Mouse (Mus musculus) heart, postnatal 0 days (tissue): ENCODE data around the gene Cacna1c. TPM values are rescaled to one million over a fixed set of nuclear protein-coding genes. Genes with fewer than 3 reads are reported as not detected.

Source experiments
- ATAC-seq: fragments of 200-750 bp; cut with Nextera tagmentation; 2 replicates; pipeline ENCODE4 v1.8.0; 2017; ENCODE audit warnings: low read depth, moderate number of reproducible peaks, moderate library complexity; ENCODE audit not compliant: insufficient read depth
- DNase-seq: peaks from one replicate; pipeline ENCODE4 v3.0.0-alpha.2; 2016; ENCODE audit warnings: low spot score
- H3K27ac ChIP-seq: fragments of 300-500 bp; sonication (generic); 2 replicates; pipeline ENCODE4 v1.5.1; 2014; ENCODE audit warnings: low read depth, mild to moderate bottlenecking
- H3K27me3 ChIP-seq: fragments of 300-500 bp; sonication (generic); 2 replicates; pipeline ENCODE4 v1.6.1; 2014; ENCODE audit warnings: low read length, mixed read lengths; ENCODE audit not compliant: control insufficient read depth, insufficient read depth
- H3K36me3 ChIP-seq: fragments of 300-500 bp; sonication (generic); replicated peaks from 2 replicates; pipeline ENCODE4 v1.6.1; 2014; ENCODE audit warnings: low read length, mixed read lengths; ENCODE audit not compliant: control insufficient read depth, insufficient read depth
- H3K4me1 ChIP-seq: fragments of 300-500 bp; sonication (generic); 2 replicates; pipeline ENCODE4 v1.6.1; 2014; ENCODE audit warnings: antibody characterized with exemption; ENCODE audit not compliant: control insufficient read depth, insufficient read depth
- H3K4me2 ChIP-seq: fragments of 300-500 bp; sonication (generic); 2 replicates; pipeline ENCODE4 v1.6.1; 2014; ENCODE audit warnings: low read depth, mild to moderate bottlenecking, low read length, moderate library complexity
- H3K4me3 ChIP-seq: fragments of 300-500 bp; sonication (generic); 2 replicates; pipeline ENCODE4 v1.5.1; 2014; ENCODE audit warnings: low read depth, low read length
- H3K9ac ChIP-seq: fragments of 300-500 bp; sonication (generic); replicated peaks from 2 replicates; pipeline ENCODE4 v1.6.1; 2014; ENCODE audit warnings: low read depth, low read length, mixed read lengths
- H3K9me3 ChIP-seq: fragments of 300-500 bp; sonication (generic); replicated peaks from 2 replicates; pipeline ENCODE4 v1.6.1; 2016; ENCODE audit warnings: low read length; ENCODE audit not compliant: control insufficient read depth
- CTCF ChIP-seq: IDR thresholded peaks from 2 replicates; pipeline ENCODE4 v1.5.1; 2016; ENCODE audit warnings: antibody characterized with exemption, control low read depth, low read depth
- EP300 ChIP-seq: IDR thresholded peaks from 2 replicates; pipeline ENCODE4 v1.6.1; 2016; ENCODE audit warnings: antibody characterized with exemption, low read depth
- WGBS: fragments of 180-500 bp; shearing (Covaris S2); extraction: QIAGEN DNeasy Blood & Tissue Kit; methylation state at CpG from one replicate; pipeline ENCODE4 v1.1.7; 2014; 5-methylcytosine and 5-hydroxymethylcytosine counted together
- polyA plus RNA-seq: library from polyadenylated mRNA; unstranded; fragments of >200 nt; fragmentation: Nextera tagmentation; extraction: Ambion mirVana; gene quantifications from 2 replicates; pipeline ENCODE4 v1.2.1, GENCODE M21; 2015
- total RNA-seq: library from RNA; depleted of rRNA; stranded (reverse); fragments of >200 nt; gene quantifications from 2 replicates; pipeline ENCODE4 v1.2.3, GENCODE M21; 2014; ENCODE audit warnings: low replicate concordance

The Cacna1c gene
- total and polyA plus RNA-seq, 2 experiments from 2014 or later: 51.3 to 159 TPM

- Histone ChIP-seq H3K27ac (peak overlapping the region; percentile 46), H3K4me1 (peaks cover 30% of the 10 kb centered on the region), H3K4me3 (peak overlapping the region; percentile 55), H3K9me3 (no peaks in the 10 kb centered on the region), H3K27me3 (peaks cover 16% of the 10 kb centered on the region; the same call in 1 of the 2 replicates), H3K36me3 (no peaks in the 10 kb centered on the region), H3K4me2 (peak overlapping the region; percentile 92), H3K9ac (peak overlapping the region; percentile 54)
- DNase-seq (peak; percentile 71), ATAC-seq (peak; percentile 62)
- TF ChIP-seq EP300: 0 out of 2 replicates have a peak, but pooled peaks have one; percentile 3
- TF ChIP-seq CTCF: peak; percentile 57
- under 1% methylated on average over 44 of the region's 93 CpGs for WGBS
Observed at GRCm38 (mm10) chr6:119108466-119109394, 87.5 kb downstream of the Cacna1c start.

GRCm38 (mm10) chr6:119107856-119108465, 88.3 kb downstream of the Cacna1c start:
- DNase-seq (no peak), ATAC-seq (peak; percentile 25; the same call in 1 of the 2 replicates)
- WGBS: 3% methylated on average over 51 of the region's 58 CpGs
- H3K36me3 ChIP-seq: no peaks in the 10 kb centered on the region
- peaks cover 16% of the 10 kb centered on the region; the same call in 1 of the 2 replicates for H3K27me3 ChIP-seq
- H3K4me1 ChIP-seq: peaks cover 26% of the 10 kb centered on the region
- TF ChIP-seq EP300: no peak
- H3K9ac ChIP-seq: peak overlapping the region; percentile 54
- H3K4me2 ChIP-seq: peak overlapping the region; percentile 92
- peak overlapping the region; percentile 46 for H3K27ac ChIP-seq
- no peaks in the 10 kb centered on the region for H3K9me3 ChIP-seq
- H3K4me3 ChIP-seq: peak overlapping the region; percentile 55

GRCm38 (mm10) chr6:119107140-119107855, 88.9 kb downstream of the Cacna1c start:
- Histone ChIP-seq H3K9me3 (no peaks in the 10 kb centered on the region), H3K4me1 (peaks cover 26% of the 10 kb centered on the region), H3K9ac (peak overlapping the region; percentile 54), H3K4me3 (peak overlapping the region; percentile 55), H3K36me3 (no peaks in the 10 kb centered on the region), H3K27me3 (peaks cover 16% of the 10 kb centered on the region; the same call in 1 of the 2 replicates), H3K27ac (0 out of 2 replicates have a peak overlapping the region, but pooled peaks have one; percentile 46), H3K4me2 (peak overlapping the region; percentile 92)
- TF ChIP-seq CTCF: no peak
- TF ChIP-seq EP300: no peak
- ATAC-seq (no peak; the same call in 1 of the 2 replicates), DNase-seq (no peak)
- 6% methylated on average over 61 of the region's 69 CpGs for WGBS

- Histone ChIP-seq H3K9me3 (no peaks in the 10 kb centered on the region), H3K27me3 (peaks cover 16% of the 10 kb centered on the region; the same call in 1 of the 2 replicates), H3K9ac (no peak overlapping the region), H3K27ac (no peak overlapping the region), H3K4me1 (peaks cover 26% of the 10 kb centered on the region), H3K36me3 (no peaks in the 10 kb centered on the region), H3K4me2 (peak overlapping the region; percentile 92), H3K4me3 (peak overlapping the region; percentile 55; the same call in 1 of the 2 replicates)
- no peak for TF ChIP-seq EP300
- no peak for TF ChIP-seq CTCF
- DNase-seq: no peak
- no peak for ATAC-seq
- WGBS: 47% methylated on average over 7 of the region's 7 CpGs
Observed at GRCm38 (mm10) chr6:119106726-119107125, 89.5 kb downstream of the Cacna1c start.
